Mouse (Mus musculus) lung, postnatal 14 days (tissue): ENCODE results near the gene Kansl1.

Experiments
- DNase-seq: peaks from one replicate; pipeline ENCODE4 v3.0.0; 2021

The Kansl1 gene

DNA sequence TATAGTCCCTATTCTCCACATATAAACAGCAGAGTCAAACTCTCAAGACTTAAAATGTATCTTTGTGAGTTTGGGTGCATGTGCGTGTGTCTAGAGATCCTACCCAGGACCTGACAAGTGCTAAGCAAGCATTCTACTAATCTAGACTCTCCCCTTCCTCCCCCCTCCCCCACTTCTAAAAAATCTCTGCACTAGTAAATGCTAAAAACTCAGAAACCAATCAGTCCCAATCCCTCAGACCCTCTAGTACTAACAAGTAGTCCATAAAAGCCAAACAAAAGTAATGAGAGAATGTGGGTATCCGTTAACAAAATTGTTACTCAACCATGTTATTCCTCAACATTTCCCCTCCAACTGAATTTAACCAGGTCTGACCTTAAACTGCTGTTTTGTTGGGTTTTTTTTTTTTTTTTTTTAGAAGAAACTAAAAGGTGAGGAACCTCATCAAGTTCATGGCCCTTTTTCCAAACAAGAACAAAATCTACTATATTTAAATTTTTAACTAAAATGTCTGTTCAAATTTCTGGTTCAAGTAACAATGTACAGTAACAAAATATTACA is 32.2 kb downstream of the Kansl1 start:
- no peak for DNase-seq

DNA sequence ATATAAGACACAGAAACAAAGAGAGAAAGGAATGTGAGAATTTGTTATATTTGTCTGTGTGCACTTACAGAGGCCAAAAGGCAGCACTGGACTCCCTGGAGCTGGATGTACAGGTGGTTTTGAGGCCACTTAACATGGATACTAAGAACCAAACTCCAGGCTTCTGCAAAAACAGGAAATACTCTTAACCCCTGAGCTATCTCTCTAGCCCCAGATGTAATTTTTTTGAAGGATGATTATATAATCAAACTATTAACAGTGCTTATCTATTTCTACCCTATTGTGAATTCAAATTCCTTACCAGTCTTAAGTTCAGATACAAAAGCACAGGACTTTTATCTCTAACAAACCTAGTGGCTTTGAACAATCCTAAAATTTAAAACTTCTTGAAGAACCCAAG is 32.9 kb downstream of the Kansl1 start:
- DNase-seq = no peak

DNA sequence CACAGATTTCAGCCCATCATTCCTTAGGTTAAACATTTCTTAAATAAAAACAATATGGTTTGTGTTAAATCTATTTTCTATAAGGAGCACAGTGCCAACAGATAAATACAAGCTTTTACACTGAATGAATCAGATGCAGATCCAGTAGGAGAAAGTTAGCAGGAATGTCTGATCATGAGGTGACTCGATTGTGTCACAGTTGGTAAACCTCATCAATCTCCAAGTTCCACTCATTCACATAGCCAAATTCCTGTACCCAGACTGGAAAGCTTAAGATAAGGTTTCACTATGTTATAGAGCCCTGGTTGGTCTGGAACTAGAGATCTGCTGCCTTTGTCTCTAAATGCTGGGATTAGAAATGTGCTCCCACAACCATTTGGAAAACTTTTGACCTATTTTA is 33.5 kb downstream of the Kansl1 start:
- DNase-seq = no peak

GRCm38 (mm10) chr11:104432251-104432650 is 36.4 kb downstream of the Kansl1 start:
- no peak for DNase-seq

DNA sequence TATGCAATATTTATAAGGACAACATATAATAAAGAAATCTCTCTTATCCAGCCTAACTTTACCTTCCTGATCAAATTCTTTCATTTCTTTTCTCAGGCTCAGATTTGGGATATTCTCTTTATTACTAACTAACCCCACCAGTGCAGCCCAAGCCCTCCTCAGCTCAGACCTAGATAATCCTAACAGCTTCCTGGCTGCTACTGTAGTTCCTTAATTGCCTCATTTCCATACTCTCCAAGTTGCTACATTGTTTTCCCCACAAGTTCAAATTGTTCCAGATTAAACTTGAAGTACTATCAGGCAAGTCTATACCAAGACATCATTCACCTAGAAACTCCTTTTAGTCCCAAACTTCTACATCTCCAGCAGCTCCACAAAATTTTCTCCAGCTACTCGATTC is 36.9 kb downstream of the Kansl1 start:
- no peak for DNase-seq

GRCm38 (mm10) chr11:104424727-104425416 is 43.8 kb downstream of the Kansl1 start:
- peak; percentile 53 for DNase-seq

DNA sequence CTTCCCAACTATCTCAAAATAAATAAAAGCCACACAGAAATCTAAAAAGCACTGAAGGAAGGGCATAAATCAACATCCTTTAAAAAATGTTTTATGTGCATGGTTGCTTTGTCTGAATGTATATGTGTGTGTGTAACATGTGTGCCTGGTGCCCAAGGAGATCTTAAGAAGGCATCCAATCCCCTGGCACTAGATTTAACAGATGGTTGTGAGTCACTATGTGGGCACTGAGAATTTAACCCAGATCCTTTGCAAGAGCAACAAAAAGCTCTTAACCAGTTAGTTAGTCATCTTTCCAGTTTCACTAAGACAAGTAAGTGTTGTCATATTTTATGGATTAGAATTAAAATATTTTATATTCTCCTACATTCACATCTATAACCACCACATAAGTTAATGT is 56.4 kb downstream of the Kansl1 start:
- DNase-seq = no peak

DNA sequence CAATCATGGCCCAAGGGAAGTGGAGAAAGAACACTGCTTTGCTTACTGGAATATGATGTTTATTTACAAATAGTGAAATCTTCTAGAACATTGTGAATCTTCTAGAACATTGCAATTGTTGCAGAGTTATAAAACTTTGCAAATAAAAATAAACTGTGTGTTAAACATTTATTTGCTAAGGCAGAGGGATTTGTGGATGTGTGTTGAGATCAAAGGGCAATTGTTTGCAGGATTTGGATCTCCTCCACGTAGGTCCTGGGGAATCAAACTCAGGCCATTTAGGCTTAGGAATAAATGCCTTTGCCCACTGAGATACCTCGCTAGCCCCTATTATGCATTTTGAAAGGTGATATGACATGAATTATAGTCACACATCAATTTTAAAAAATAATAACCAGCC is 61.3 kb downstream of the Kansl1 start:
- DNase-seq = no peak

DNA sequence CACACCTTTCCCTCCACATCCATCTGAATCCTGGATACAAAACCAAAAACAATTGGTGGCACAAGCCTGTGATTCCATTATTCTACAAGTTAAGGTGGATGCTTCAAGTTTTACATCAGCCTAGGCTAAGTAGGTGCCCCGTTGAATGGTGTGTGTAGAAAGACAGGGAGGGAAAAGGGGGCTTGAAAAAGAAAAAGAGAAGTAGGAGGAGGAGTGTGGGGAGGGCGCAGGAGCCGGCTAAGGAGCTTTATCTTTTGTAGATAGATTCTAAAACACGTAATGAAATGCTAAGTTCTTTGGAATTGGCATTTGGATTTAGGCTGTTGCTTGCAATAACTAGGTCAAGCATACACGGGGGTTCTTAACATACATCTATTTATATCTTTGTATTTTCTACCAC is 67.7 kb downstream of the Kansl1 start:
- no peak for DNase-seq

DNA sequence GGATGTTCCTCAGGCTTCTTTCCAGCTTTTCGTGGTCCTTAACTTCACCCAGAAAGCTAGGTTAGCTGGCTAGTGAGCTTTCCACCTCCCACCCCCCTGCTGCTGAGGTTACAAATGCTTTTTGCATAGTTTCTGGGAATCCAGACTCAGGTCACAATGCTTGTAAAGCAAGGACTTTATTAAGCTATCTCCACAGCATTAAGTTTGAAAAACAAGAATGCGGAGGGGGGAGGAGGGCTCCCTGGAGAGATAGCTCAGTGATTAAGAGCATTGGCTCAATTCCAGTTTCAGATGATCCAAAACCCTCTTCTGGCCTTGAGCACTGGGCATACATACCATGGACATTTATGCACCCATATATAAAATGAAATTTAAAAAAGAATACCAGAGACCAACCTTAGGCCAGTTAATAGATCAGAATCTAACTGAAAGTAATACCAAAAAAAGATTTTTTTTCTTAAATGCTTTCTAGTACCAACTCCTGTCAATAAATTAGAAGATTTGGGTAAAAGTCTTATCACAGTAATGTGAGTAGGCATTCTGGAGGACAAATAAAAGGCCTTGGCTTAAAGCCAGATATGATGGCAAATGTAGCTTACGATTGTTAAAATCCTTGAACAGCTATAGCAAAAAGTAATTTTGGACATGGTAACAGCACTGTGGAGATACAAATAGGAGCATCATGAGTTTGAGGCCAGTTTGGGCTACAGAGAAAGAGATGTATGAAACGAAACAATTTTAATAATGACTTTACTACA is 69.0 kb downstream of the Kansl1 start:
- no peak for DNase-seq

DNA sequence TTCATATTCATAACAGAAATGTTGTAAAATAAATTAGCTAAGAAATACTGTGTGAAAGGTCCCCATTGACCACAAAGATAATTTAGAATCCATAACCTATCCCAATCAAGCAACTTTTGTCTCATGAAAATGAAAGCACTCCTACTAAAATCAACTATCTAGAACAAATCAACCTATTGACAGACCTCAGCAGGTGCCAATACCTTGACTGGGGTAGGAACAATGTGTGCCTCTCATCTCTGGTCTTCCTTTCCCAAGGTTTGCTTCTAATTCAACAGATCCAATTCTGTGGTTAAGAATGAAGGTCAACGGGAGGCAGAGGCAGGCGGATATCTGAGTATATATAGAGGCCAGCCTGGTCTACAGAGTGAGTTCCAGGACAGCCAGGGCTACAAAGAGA is 73.0 kb downstream of the Kansl1 start:
- DNase-seq = no peak

DNA sequence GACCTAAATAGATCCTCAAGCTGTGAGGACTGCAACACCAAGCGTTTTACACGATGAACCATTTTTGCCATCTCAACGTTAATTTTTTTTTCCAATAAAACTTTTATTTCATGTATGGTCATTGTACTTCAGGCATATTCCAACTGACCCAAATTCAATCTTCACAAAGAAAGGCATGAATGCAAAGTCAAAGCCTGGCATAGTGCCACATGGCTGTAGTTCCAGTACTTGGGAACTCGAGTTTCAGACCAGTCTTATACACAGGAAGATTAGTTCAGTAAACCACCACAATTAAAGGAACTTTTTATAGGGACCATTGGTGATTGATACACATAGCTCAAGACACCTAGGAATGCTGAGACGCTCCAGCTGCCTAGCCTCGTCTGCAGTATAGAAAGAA is 75.5 kb downstream of the Kansl1 start:
- DNase-seq = peak; percentile 32

GRCm38 (mm10) chr11:104392153-104392552 is 76.5 kb downstream of the Kansl1 start:
- DNase-seq = no peak

GRCm38 (mm10) chr11:104387284-104387683 is 81.4 kb downstream of the Kansl1 start:
- no peak for DNase-seq

- no peak for DNase-seq
Observed at GRCm38 (mm10) chr11:104386595-104386994, 82.1 kb downstream of the Kansl1 start.

- no peak for DNase-seq
Observed at GRCm38 (mm10) chr11:104383167-104383810, 85.4 kb downstream of the Kansl1 start.

GRCm38 (mm10) chr11:104381887-104382286 is 86.8 kb downstream of the Kansl1 start:
- no peak for DNase-seq

GRCm38 (mm10) chr11:104379635-104380034 is 89.0 kb downstream of the Kansl1 start:
- no peak for DNase-seq

DNA sequence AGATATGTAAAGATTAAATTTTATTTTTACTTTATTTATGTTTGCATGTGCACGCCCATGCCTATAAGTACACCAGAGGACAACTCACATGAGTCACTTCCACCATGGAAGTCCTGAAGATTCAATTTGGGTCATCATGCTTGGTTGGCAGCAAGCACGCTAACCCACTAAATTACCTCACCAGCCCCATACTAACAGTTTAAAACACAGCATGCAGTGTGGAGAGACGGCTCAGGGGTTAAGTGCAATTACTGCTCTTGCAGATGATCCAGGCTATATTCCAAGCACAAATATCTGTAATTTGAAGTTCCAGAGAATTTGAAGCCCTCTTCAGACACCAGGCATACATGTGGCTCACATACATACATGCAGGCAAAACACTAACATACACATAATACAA is 92.4 kb downstream of the Kansl1 start:
- no peak for DNase-seq

DNA sequence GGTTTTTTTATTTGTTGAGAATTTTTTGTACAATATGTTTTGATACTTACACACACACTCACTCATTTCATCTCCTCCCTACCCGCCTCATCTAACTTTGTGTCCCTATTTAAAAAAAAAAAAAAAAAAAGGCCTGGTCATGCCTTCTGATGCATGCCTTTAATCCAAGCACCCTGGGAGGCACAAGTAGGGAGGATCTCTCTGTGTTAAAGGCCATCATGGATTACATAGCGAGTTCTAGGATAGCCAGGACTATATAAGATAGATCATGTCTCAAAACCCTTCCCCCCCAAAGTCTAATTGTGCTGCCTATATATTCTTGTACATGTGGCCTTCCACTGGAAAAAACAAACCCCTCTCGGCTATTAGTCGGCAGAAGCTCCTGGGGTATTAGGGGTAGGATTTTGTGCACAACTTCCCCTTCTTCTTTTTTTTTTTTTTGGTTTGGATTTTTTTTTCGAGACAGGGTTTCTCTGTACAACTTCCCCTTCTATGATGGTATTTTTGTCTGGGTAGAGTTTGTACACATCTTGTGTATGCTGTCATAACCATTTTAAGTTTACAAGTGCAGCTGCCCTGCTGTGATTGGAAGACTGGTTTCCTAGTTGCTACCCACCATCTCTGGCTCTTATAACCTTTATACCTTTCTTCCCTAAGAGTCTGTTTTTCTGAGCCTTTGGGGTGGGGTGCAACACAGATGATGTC is 101.0 kb downstream of the Kansl1 start:
- DNase-seq = no peak

GRCm38 (mm10) chr11:104363823-104364600 is 104.6 kb downstream of the Kansl1 start:
- DNase-seq = no peak

- no peak for DNase-seq
Observed at GRCm38 (mm10) chr11:104362704-104363103, 106.0 kb downstream of the Kansl1 start.
